Mouse (Mus musculus) heart, embryonic 14.5 days (tissue): Measurements from ENCODE around the gene Tfb1m. TPM values are rescaled to one million over a fixed set of nuclear protein-coding genes. Genes with fewer than 3 reads are reported as not detected.

Experiments used
- ATAC-seq: fragments of 200-750 bp; cut with Nextera tagmentation; 2 replicates; pipeline ENCODE4 v1.8.0; 2017; ENCODE audit warnings: low read depth, moderate TSS enrichment; ENCODE audit not compliant: insufficient number of reproducible peaks, insufficient read depth, low FRiP score
- H3K27ac ChIP-seq, 2 experiments: fragments of 200-500 bp in 1 of 2; fragments of 300-500 bp in 1 of 2; sonication (generic) in 1 of 2; replicated peaks in 1 of 2; 2 replicates each; pipeline ENCODE4 v1.5.1; 2012 to 2014; ENCODE audit warnings: low read depth in 2 of 2, low read length in 2 of 2, control low read depth in 1 of 2, mild to moderate bottlenecking in 1 of 2, mixed read lengths in 1 of 2; ENCODE audit not compliant: control insufficient read depth in 1 of 2, insufficient read depth in 1 of 2
- H3K27me3 ChIP-seq: fragments of 300-500 bp; sonication (generic); 2 replicates; pipeline ENCODE4 v1.6.1; 2014; ENCODE audit warnings: mild to moderate bottlenecking, low read length, control low read depth; ENCODE audit not compliant: control insufficient read depth, insufficient read depth
- H3K36me3 ChIP-seq: fragments of 300-500 bp; sonication (generic); 2 replicates; pipeline ENCODE4 v1.6.1; 2014; ENCODE audit warnings: mild to moderate bottlenecking, control low read depth, low read length, mixed read lengths; ENCODE audit not compliant: control insufficient read depth, insufficient read depth
- H3K4me1 ChIP-seq, 2 experiments: fragments of 200-500 bp in 1 of 2; fragments of 300-500 bp in 1 of 2; sonication (generic) in 1 of 2; 2 replicates each; pipeline ENCODE4 v1.6.1; 2012 to 2014; ENCODE audit warnings: low read length in 2 of 2, control low read depth in 1 of 2, mixed read lengths in 1 of 2; ENCODE audit not compliant: control insufficient read depth in 2 of 2, insufficient read depth in 2 of 2
- H3K4me2 ChIP-seq: fragments of 300-500 bp; sonication (generic); 2 replicates; pipeline ENCODE4 v1.6.1; 2014; ENCODE audit warnings: mild to moderate bottlenecking, low read length
- H3K4me3 ChIP-seq, 2 experiments: fragments of 200-500 bp in 1 of 2; fragments of 300-500 bp in 1 of 2; sonication (generic) in 1 of 2; 2 replicates each; pipeline ENCODE4 v1.5.1; 2012 to 2014; ENCODE audit warnings: low read length in 2 of 2, mild to moderate bottlenecking in 2 of 2, control low read depth in 1 of 2, low read depth in 1 of 2, moderate library complexity in 1 of 2; ENCODE audit not compliant: control insufficient read depth in 1 of 2, insufficient read depth in 1 of 2
- H3K9ac ChIP-seq: fragments of 300-500 bp; sonication (generic); 2 replicates; pipeline ENCODE4 v1.6.1; 2014; ENCODE audit warnings: mild to moderate bottlenecking, low read length
- H3K9me3 ChIP-seq: fragments of 300-500 bp; sonication (generic); 2 replicates; pipeline ENCODE4 v1.6.1; 2016; ENCODE audit warnings: low read length, control low read depth; ENCODE audit not compliant: control insufficient read depth
- WGBS: fragments of 180-500 bp; shearing (Covaris S2); extraction: QIAGEN DNeasy Blood & Tissue Kit; methylation state at CpG from one replicate; pipeline ENCODE4 v1.1.7; 2014; 5-methylcytosine and 5-hydroxymethylcytosine counted together
- polyA plus RNA-seq: library from polyadenylated mRNA; unstranded; fragments of >200 nt; fragmentation: Nextera tagmentation; extraction: Ambion mirVana; gene quantifications from 2 replicates; pipeline ENCODE4 v1.2.1, GENCODE M21; 2014

The Tfb1m gene
- polyA plus RNA-seq, 1 experiment from 2014 or later: 17.0 TPM

DNA sequence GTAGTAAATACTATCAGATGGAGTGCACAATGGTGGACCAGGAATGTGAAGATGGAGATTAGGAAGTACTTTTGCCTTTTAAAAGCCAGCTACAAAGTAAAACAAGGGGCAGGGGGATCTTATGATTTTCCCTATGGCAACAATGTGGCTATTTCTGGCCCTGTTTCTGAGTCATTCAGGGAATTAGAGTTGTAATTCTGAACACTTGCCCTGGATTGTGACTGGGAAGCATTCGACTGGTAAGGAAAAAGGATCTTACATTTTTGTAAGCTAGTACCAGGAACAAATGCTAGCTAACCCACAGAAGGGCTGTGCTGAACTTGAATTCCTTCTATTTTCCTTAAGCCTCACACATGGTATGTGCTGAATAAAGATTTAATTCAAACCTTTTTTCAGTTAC is 25.9 kb downstream of the Tfb1m start:
- Histone ChIP-seq H3K27ac (no peak overlapping the region), H3K27me3 (no peaks in the 10 kb centered on the region), H3K9me3 (no peaks in the 10 kb centered on the region), H3K36me3 (no peaks in the 10 kb centered on the region), H3K4me3 (no peak overlapping the region), H3K4me2 (no peak overlapping the region), H3K4me1 (peaks cover 0 to 3% of the 10 kb centered on the region in 2 experiments; a peak in 1 of 4 replicates), H3K9ac (no peak overlapping the region)
- ATAC-seq: no peak
- 41% methylated on average over 1 of the region's 1 CpGs for WGBS

DNA sequence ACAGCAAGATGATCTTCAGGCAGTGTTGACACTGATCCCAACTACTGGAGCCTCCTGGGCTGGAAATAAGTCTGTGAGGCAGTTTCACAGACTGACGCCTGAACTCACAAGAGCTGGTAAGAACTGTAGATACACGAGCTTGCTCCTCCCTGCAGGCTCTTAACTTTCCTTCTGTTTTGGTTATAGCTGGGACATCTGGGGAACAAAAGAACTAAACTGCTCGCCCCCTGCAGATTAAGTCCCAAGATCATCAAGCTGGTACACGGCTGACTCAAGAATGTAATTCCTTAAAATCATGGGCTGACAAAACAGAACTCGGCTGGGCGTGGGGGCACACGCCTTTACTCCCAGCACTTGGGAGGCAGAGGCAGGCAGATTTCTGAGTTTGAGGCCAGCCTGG is 27.0 kb downstream of the Tfb1m start:
- H3K9me3 ChIP-seq: no peaks in the 10 kb centered on the region
- H3K36me3 ChIP-seq: no peaks in the 10 kb centered on the region
- no peak overlapping the region for H3K4me2 ChIP-seq
- no peak overlapping the region for H3K27ac ChIP-seq
- 73% methylated on average over 7 of the region's 7 CpGs for WGBS
- no peak overlapping the region for H3K4me3 ChIP-seq
- H3K4me1 ChIP-seq: peaks cover 0 to 3% of the 10 kb centered on the region in 2 experiments; a peak in 1 of 4 replicates
- no peak for ATAC-seq
- H3K9ac ChIP-seq: no peak overlapping the region
- H3K27me3 ChIP-seq: no peaks in the 10 kb centered on the region

DNA sequence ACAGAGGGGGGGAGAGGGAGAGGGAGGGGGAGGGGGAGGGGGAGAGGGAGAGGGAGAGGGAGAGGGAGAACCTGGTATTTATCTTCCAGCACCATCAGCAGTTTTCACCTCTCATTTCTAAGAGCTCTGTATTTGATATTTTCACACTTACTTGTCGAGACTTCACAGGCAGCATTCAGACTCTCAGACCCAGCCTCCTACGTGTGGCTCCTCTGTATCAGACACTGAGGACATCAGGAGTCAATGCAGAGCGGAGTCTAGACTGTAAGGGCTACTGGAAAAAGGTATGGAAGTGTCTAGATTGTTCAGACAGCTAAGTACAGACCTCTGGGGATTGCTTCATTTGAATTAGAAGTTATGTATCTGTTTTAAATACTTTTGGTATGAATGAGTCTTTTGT is 28.1 kb downstream of the Tfb1m start:
- H3K4me1 ChIP-seq: peaks cover 0 to 3% of the 10 kb centered on the region in 2 experiments; a peak in 1 of 4 replicates
- no peak for ATAC-seq
- H3K27ac ChIP-seq: no peak overlapping the region
- 29% methylated on average over 3 of the region's 3 CpGs for WGBS
- H3K27me3 ChIP-seq: no peaks in the 10 kb centered on the region
- no peaks in the 10 kb centered on the region for H3K9me3 ChIP-seq
- H3K4me2 ChIP-seq: no peak overlapping the region
- H3K9ac ChIP-seq: no peak overlapping the region
- H3K36me3 ChIP-seq: no peaks in the 10 kb centered on the region
- H3K4me3 ChIP-seq: no peak overlapping the region

DNA sequence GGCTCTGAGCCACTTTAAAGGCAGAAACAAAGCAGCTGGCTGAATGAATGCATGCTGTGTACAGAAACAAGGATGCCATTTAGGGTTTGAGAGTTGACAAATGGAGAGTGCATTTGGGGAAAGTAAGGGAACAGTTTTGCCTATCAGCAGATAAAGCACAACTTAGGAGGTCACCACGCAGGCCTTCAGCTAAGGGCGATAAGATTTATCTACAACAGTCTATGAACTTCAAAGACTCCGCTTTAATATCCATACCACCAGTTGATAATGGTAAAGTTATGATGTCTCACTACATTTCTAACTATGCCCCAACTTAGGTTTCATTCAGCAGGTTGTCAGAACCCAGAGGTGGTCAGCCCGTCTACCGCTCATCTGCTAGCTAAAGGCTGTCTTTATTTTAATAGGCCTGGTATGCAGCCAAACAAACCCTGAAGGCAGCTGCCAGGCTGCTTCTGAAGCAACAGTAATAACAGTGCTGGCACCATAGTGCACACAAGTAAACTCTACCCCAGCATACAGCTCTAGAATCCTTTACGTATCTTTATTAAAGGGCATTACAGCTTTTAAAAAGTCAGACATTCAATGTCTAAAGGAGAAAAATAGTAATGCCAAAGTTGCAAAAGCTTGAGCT is 29.6 kb downstream of the Tfb1m start:
- H3K9me3 ChIP-seq: no peaks in the 10 kb centered on the region
- no peak overlapping the region for H3K27ac ChIP-seq
- H3K9ac ChIP-seq: no peak overlapping the region
- ATAC-seq: no peak
- no peaks in the 10 kb centered on the region for H3K27me3 ChIP-seq
- WGBS: 52% methylated on average over 6 of the region's 6 CpGs
- no peaks in the 10 kb centered on the region for H3K36me3 ChIP-seq
- no peak overlapping the region for H3K4me3 ChIP-seq
- H3K4me2 ChIP-seq: no peak overlapping the region
- H3K4me1 ChIP-seq: peaks cover 0 to 3% of the 10 kb centered on the region in 2 experiments; a peak in 1 of 4 replicates

DNA sequence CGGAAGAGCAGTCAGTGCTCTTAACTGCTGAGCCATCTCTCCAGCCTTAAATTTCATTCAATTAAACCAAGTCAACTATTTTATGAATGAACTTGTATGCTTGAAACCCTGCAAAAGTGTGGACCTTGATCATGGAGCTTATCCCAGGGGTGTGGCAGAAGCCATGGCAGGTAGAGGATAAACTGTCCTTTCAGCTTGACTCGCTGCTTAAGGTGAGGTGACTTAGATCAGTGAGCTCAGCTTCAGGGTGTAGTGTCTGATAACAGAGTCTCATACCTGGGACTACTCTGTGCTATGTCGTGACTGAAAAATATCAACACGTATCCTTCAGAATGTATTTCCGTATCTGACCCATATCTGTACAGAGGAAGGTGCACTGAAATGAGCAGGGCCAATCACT is 37.2 kb downstream of the Tfb1m start:
- Histone ChIP-seq H3K9me3 (no peaks in the 10 kb centered on the region), H3K4me2 (no peak overlapping the region), H3K36me3 (peaks cover 37% of the 10 kb centered on the region), H3K4me3 (no peak overlapping the region), H3K4me1 (no peaks in the 10 kb centered on the region), H3K27ac (no peak overlapping the region), H3K9ac (no peak overlapping the region), H3K27me3 (no peaks in the 10 kb centered on the region)
- WGBS: 86% methylated on average over 5 of the region's 5 CpGs
- ATAC-seq: no peak

DNA sequence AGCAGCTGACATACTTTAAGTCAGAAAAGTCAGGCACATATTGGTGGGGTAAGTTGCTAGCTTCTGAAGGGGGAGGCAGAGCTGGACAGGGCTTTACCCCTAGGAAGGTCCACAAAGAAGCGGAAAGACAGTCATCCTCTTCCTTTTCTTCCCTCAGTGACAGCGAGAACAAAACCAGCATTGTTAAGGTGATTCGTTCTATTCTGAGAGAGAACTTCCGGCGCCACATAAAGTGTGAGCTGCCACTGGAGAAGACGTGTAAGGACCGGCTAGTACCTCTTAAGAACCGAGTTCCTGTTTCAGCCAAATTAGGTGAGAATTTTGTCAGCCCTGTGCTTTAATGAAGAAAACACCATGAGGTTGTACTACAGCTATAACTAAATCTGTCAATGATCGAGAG is 41.2 kb downstream of the Tfb1m start:
- WGBS: 81% methylated on average over 9 of the region's 9 CpGs
- H3K4me1 ChIP-seq: no peaks in the 10 kb centered on the region
- no peak for ATAC-seq
- H3K9ac ChIP-seq: no peak overlapping the region
- H3K4me3 ChIP-seq: no peak overlapping the region
- peaks cover 50% of the 10 kb centered on the region for H3K36me3 ChIP-seq
- H3K9me3 ChIP-seq: no peaks in the 10 kb centered on the region
- H3K27me3 ChIP-seq: no peaks in the 10 kb centered on the region
- H3K4me2 ChIP-seq: no peak overlapping the region
- H3K27ac ChIP-seq: no peak overlapping the region

DNA sequence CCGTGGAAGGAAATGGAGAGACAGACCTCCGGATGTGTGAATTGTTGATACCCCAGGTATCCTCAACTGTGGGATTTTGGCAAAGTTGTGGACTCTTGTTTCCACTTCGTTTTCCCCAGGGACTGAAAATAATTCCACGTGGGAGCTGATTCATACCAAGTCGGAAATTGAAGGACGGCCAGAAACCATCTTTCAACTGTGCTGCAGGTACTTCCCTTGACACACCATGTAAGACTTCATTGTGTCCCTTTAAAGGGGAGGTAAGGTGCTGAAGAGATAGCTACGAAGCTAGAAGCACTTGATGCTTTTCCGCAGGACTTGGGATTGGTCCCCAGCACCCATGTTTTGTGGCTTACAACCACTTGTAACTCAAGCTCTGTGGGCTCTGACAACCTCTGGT is 41.7 kb downstream of the Tfb1m start:
- Histone ChIP-seq H3K4me1 (no peaks in the 10 kb centered on the region), H3K9ac (no peak overlapping the region), H3K27me3 (no peaks in the 10 kb centered on the region), H3K9me3 (no peaks in the 10 kb centered on the region), H3K4me3 (no peak overlapping the region), H3K4me2 (no peak overlapping the region), H3K27ac (no peak overlapping the region), H3K36me3 (peaks cover 45% of the 10 kb centered on the region)
- WGBS: 87% methylated on average over 8 of the region's 8 CpGs
- ATAC-seq: no peak

DNA sequence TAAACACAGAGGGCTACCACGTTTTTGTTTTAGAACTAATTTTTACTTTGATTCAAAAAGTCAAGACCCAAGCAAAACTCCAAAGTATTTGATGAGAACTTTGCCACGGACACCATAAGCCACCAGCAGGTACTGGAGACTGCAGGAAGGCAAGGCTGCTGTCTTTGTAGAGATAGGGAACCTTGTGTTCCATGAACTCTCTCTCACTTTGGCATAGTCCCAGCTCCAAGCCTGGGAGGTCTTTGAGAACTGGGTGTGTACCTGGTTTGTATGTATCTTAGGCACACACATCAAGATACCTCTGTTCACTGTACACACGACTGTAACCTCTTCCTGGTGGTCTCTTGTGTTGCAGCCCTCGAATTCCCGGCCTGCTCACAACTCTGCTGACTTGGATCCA is 43.3 kb downstream of the Tfb1m start:
- Histone ChIP-seq H3K9me3 (no peaks in the 10 kb centered on the region), H3K4me2 (no peak overlapping the region), H3K4me3 (no peak overlapping the region), H3K27ac (no peak overlapping the region), H3K36me3 (peaks cover 42% of the 10 kb centered on the region), H3K4me1 (no peaks in the 10 kb centered on the region), H3K27me3 (no peaks in the 10 kb centered on the region), H3K9ac (no peak overlapping the region)
- 82% methylated on average over 5 of the region's 5 CpGs for WGBS
- no peak for ATAC-seq
